Mouse (Mus musculus) ovary, adult 18-20 months (tissue): ENCODE data around the gene Fancl.

Experiments
- DNase-seq: peaks from one replicate; pipeline ENCODE4 v3.0.0; 2022; ENCODE audit warnings: low spot score, mixed read lengths

The Fancl gene

GRCm38 (mm10) chr11:26489761-26490466, 104.0 kb downstream of the Fancl start:
- no peak for DNase-seq

DNA sequence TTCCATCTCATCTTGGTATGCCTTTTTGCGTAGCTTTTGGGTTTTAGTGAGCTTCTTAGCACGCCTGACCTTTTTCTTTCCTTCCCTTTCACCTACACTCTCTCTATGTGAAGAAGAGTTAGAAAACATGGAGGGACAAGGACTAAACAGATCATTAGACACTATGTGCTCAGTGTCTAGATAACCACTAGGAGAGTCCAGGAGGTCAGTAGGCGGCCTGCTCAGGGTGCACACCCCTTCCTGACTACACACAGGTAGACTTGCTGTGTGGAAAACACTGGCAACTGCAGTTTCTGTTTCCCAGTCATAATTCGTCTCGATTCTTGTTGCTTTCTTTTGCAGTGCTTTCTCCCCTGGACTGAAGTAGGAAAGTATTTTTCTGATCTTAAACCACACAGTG, 110.0 kb downstream of the Fancl start:
- no peak for DNase-seq

DNA sequence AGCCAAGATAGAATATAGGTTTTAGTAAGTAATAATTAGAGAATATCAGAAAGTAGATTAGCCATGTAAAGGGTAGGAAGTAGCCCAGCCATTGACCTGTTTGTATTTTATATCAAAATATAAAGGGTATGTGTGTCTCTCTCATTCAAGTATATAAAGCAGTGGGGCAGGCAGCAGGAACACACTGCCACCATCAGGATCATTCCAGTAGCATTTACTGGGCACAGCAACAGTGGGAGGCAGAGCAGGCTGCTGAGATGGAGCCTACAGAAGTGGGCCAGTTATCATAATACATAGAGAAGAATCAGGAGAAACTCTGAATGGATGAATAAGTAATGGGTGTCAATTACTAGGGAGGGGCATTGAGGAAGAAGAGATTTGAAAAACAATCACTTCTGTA, 127.7 kb downstream of the Fancl start:
- no peak for DNase-seq

DNA sequence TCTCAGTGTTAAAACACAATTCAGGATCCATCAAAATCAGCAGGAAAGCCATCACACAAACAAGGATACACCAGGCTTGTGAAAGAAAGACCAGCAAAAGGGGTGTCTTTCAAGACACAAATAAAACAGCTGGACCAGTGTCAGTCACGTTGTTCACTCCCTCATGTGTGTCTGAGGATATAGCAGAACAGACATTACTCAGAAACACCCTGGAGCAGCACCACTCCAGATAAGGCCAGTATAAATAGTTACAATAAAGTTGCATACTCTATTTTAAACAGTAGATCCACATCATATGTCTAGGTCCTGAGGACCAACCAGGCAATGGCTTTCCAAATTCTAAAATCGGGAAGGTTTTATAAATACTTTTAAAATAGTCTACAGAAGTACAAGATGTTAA, 130.2 kb downstream of the Fancl start:
- no peak for DNase-seq

GRCm38 (mm10) chr11:26518991-26519390, 133.1 kb downstream of the Fancl start:
- DNase-seq, result no peak
